Mouse (Mus musculus): ENCODE measurements at regions not wholly inside any gene's neighbourhood (a gene's known extent, or its start where the extent isn't known, plus 50 kb on each side); places are given as distances from the start of the nearest gene placed in this dataset.

DNA sequence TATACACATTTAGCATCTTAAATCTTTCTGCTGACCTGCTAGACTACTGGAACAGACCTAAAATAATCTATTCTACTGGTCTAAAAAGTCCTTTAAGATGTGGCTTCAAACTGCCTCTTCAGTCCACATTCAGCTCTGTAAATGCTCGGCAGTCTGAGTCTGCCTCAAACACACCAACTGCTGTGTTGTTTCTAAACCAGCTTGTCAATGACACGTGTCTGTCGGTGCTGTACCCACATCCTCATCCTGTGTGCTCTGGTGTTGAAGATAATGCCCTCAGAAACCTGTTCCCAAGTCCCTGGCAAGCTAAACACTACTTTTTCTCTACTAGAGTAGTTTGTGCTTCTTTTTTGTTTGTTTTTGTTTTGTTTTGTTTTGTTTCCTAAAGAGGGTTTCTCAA lies 58.9 kb upstream of the Mbnl1 start:
- no peaks in the 10 kb centered on the region for H3K4me1 ChIP-seq (ENCODE audit: control insufficient read depth, insufficient read depth, low read length)
- ATAC-seq (replicated peaks; ENCODE audit: extremely low read depth, insufficient read depth, low FRiP score), result peak; percentile 75
- H3K9ac ChIP-seq (ENCODE audit: low read length), result no peak overlapping the region
- H3K27ac ChIP-seq (ENCODE audit: low read length), result peak overlapping the region; percentile 35; the same call in 1 of the 2 replicates
- no peak overlapping the region for H3K4me3 ChIP-seq (ENCODE audit: low read length)
- H3K27me3 ChIP-seq (ENCODE audit: control insufficient read depth, insufficient read depth, low read length), result no peaks in the 10 kb centered on the region
- no peaks in the 10 kb centered on the region for H3K9me3 ChIP-seq (replicated peaks; ENCODE audit: control insufficient read depth, low read length)
- WGBS, result 34% methylated on average over 3 of the region's 3 CpGs
- H3K36me3 ChIP-seq (ENCODE audit: control insufficient read depth, insufficient read depth), result no peaks in the 10 kb centered on the region
- H3K4me2 ChIP-seq (ENCODE audit: low read depth, low read length), result no peak overlapping the region

- no peak overlapping the region for H3K9ac ChIP-seq (ENCODE audit: low read length)
- no peak overlapping the region for H3K27ac ChIP-seq (ENCODE audit: low read length)
- H3K9me3 ChIP-seq (replicated peaks; ENCODE audit: control insufficient read depth, low read length), result no peaks in the 10 kb centered on the region
- H3K27me3 ChIP-seq (ENCODE audit: control insufficient read depth, insufficient read depth, low read length), result no peaks in the 10 kb centered on the region
- ATAC-seq (replicated peaks; ENCODE audit: extremely low read depth, insufficient read depth, low FRiP score), result no peak
- no peaks in the 10 kb centered on the region for H3K4me1 ChIP-seq (ENCODE audit: control insufficient read depth, insufficient read depth, low read length)
- H3K4me2 ChIP-seq (ENCODE audit: low read depth, low read length), result no peak overlapping the region
- 80% methylated on average over 1 of the region's 1 CpGs for WGBS
- H3K36me3 ChIP-seq (ENCODE audit: control insufficient read depth, insufficient read depth), result no peaks in the 10 kb centered on the region
- H3K4me3 ChIP-seq (ENCODE audit: low read length), result no peak overlapping the region
These were observed 55.6 kb upstream of the Mbnl1 start for GRCm38 (mm10) chr3:60417001-60417400.

GRCm38 (mm10) chr3:60418652-60419051 lies 54.0 kb upstream of the Mbnl1 start:
- H3K36me3 ChIP-seq (ENCODE audit: control insufficient read depth, insufficient read depth), result no peaks in the 10 kb centered on the region
- H3K4me3 ChIP-seq (ENCODE audit: low read length), result no peak overlapping the region
- H3K9me3 ChIP-seq (replicated peaks; ENCODE audit: control insufficient read depth, low read length), result no peaks in the 10 kb centered on the region
- no peak overlapping the region for H3K4me2 ChIP-seq (ENCODE audit: low read depth, low read length)
- no peak for ATAC-seq (replicated peaks; ENCODE audit: extremely low read depth, insufficient read depth, low FRiP score)
- no peak overlapping the region for H3K9ac ChIP-seq (ENCODE audit: low read length)
- H3K4me1 ChIP-seq (ENCODE audit: control insufficient read depth, insufficient read depth, low read length), result no peaks in the 10 kb centered on the region
- H3K27ac ChIP-seq (ENCODE audit: low read length), result no peak overlapping the region
- H3K27me3 ChIP-seq (ENCODE audit: control insufficient read depth, insufficient read depth, low read length), result no peaks in the 10 kb centered on the region

DNA sequence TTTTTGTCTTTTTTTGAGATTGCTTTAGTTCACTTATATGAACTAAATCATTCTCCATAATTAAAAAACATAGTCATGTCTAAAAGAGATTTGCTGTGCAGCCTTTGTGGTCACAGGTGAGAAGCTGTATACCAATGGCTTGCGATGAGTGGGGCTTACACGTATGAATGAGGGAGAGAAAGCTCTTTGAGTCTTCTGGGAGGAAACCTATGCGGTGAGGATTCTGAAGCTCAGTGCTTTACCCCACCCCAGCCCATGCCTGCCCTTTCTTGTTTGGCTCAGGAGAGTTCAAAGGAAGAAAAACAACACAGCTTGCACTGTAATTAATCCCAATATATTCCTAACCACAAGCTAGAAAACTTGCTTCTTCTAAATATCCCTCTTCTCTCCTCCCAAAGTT lies 53.4 kb upstream of the Mbnl1 start:
- Histone ChIP-seq H3K9me3 (replicated peaks; ENCODE audit: control insufficient read depth, low read length) (no peaks in the 10 kb centered on the region), H3K27me3 (ENCODE audit: control insufficient read depth, insufficient read depth, low read length) (no peaks in the 10 kb centered on the region), H3K27ac (ENCODE audit: low read length) (no peak overlapping the region), H3K4me3 (ENCODE audit: low read length) (no peak overlapping the region), H3K4me1 (ENCODE audit: control insufficient read depth, insufficient read depth, low read length) (no peaks in the 10 kb centered on the region), H3K9ac (ENCODE audit: low read length) (no peak overlapping the region), H3K36me3 (ENCODE audit: control insufficient read depth, insufficient read depth) (no peaks in the 10 kb centered on the region), H3K4me2 (ENCODE audit: low read depth, low read length) (no peak overlapping the region)
- WGBS, result 86% methylated on average over 3 of the region's 3 CpGs
- ATAC-seq (replicated peaks; ENCODE audit: extremely low read depth, insufficient read depth, low FRiP score), result no peak

Data from heart, embryonic 16.5 days (tissue).